Mouse (Mus musculus) liver, embryonic 16.5 days (tissue): ENCODE measurements around the gene Sub1. TPM values are rescaled to one million over a fixed set of nuclear protein-coding genes. Genes with fewer than 3 reads are reported as not detected.

Experiments used
- ATAC-seq: fragments of 200-750 bp; cut with Nextera tagmentation; 2 replicates; pipeline ENCODE4 v1.8.0; 2017; ENCODE audit warnings: low read depth, mild to moderate bottlenecking, moderate number of reproducible peaks, moderate library complexity
- H3K27ac ChIP-seq: fragments of 300-500 bp; sonication (generic); 2 replicates; pipeline ENCODE4 v1.5.1; 2014; ENCODE audit warnings: mild to moderate bottlenecking, low read length
- H3K27me3 ChIP-seq: fragments of 300-500 bp; sonication (generic); 2 replicates; pipeline ENCODE4 v1.6.1; 2014; ENCODE audit warnings: low read depth, low read length, mixed read lengths; ENCODE audit not compliant: control insufficient read depth, insufficient read depth
- H3K36me3 ChIP-seq: fragments of 300-500 bp; sonication (generic); 2 replicates; pipeline ENCODE4 v1.6.1; 2014; ENCODE audit warnings: mild to moderate bottlenecking; ENCODE audit not compliant: control insufficient read depth, insufficient read depth
- H3K4me1 ChIP-seq: fragments of 300-500 bp; sonication (generic); 2 replicates; pipeline ENCODE4 v1.6.1; 2014; ENCODE audit warnings: low read depth, low read length, mixed read lengths; ENCODE audit not compliant: control insufficient read depth
- H3K4me2 ChIP-seq: fragments of 300-500 bp; sonication (generic); 2 replicates; pipeline ENCODE4 v1.6.1; 2014; ENCODE audit warnings: low read depth, low read length, mixed read lengths
- H3K4me3 ChIP-seq: fragments of 300-500 bp; sonication (generic); 2 replicates; pipeline ENCODE4 v1.5.1; 2014; ENCODE audit warnings: low read depth, mild to moderate bottlenecking, low read length
- H3K9ac ChIP-seq: fragments of 300-500 bp; sonication (generic); 2 replicates; pipeline ENCODE4 v1.6.1; 2014; ENCODE audit warnings: low read depth, low read length
- H3K9me3 ChIP-seq: fragments of 300-500 bp; sonication (generic); replicated peaks from 2 replicates; pipeline ENCODE4 v1.6.1; 2016; ENCODE audit warnings: low read length; ENCODE audit not compliant: control insufficient read depth
- WGBS: fragments of 180-500 bp; shearing (Covaris S2); extraction: QIAGEN DNeasy Blood & Tissue Kit; methylation state at CpG from one replicate; pipeline ENCODE4 v1.1.7; 2014; ENCODE audit not compliant: insufficient replicate concordance; 5-methylcytosine and 5-hydroxymethylcytosine counted together
- polyA plus RNA-seq: library from polyadenylated mRNA; unstranded; fragments of >200 nt; fragmentation: Nextera tagmentation; extraction: Ambion mirVana; gene quantifications from 2 replicates; pipeline ENCODE4 v1.2.1, GENCODE M21; 2015

Sub1 gene
- polyA plus RNA-seq, 1 experiment from 2014 or later: 206 TPM

DNA sequence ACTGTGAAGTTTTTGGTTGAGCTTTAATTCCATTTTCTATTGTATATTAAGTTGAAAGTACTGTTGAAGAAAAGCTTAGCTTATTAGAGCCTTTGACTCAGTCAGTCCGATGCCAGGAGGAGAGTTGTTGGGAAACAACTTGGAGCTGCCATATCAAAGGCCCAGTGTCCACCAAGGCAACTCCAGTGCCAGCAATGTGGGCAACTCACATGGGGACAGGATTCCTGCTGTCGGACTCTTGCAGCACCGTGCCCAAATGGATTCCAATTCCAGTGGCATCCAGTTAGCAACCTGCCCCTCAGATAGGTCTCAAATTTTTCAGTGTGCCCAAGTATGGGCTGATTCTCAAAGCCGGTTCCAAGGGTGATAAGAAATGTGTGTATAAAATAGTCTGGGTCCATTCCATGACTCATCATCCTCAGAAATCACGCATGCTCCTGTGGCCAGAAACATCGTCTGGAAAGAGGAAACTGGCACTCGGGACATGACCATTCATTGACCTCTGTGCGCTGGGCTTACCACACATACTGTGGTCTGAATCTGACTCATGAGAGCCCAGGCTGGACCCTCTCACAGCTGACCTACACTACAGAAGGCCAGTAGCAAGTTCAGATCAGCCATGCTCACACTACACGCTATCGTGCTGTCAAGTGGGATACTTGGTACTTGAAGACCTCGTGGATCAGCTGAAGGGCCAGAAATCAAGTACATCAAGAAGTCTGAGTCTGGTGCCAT is 32.8 kb downstream of the Sub1 start:
- no peaks in the 10 kb centered on the region for H3K9me3 ChIP-seq
- WGBS: 69% methylated on average over 11 of the region's 11 CpGs
- H3K27ac ChIP-seq: no peak overlapping the region
- no peaks in the 10 kb centered on the region for H3K36me3 ChIP-seq
- H3K4me3 ChIP-seq: no peak overlapping the region
- no peak overlapping the region for H3K9ac ChIP-seq
- no peak for ATAC-seq
- no peaks in the 10 kb centered on the region for H3K4me1 ChIP-seq
- no peak overlapping the region for H3K4me2 ChIP-seq
- H3K27me3 ChIP-seq: no peaks in the 10 kb centered on the region

DNA sequence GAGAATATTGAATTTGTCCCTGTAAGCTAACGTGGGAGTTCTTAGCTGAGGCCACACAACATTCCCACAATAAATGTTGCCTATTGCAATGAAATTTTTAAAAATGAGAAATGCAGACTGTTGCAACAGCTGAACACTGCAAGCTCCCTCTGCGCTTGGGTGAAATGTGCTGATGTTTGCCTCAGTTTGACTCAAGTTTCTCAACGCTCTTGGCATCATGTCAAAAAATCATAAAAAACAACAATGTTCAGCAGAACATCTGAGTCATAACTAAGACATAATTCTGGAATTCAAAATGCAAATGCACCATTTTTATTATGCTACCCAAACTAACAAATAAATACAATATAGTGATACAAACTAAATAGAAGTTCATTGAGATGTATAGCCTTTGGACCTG is 37.1 kb downstream of the Sub1 start:
- H3K4me1 ChIP-seq: no peaks in the 10 kb centered on the region
- 61% methylated on average over 3 of the region's 3 CpGs for WGBS
- H3K9me3 ChIP-seq: no peaks in the 10 kb centered on the region
- no peak overlapping the region for H3K4me2 ChIP-seq
- no peak overlapping the region for H3K9ac ChIP-seq
- no peak overlapping the region for H3K4me3 ChIP-seq
- no peak overlapping the region for H3K27ac ChIP-seq
- H3K27me3 ChIP-seq: no peaks in the 10 kb centered on the region
- ATAC-seq: no peak
- H3K36me3 ChIP-seq: no peaks in the 10 kb centered on the region

DNA sequence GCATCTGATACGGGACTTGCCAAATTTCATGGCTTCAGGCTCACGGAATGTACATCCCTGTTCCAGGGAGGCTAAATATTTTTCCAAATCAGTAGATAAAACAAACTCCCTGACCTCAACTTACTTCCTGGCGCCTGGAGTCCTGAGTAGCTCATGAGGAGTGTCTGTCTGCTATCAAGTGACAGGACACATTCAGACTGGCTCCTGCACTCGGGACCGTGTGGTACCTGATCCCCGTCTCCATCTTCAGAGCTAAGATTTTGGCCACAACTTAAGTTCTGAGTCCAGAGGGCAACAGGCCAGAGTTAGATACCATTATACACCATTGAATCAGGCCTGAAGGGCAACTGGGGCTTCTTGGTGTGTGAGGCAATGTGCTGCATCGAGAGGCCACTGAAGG is 40.7 kb downstream of the Sub1 start:
- H3K27ac ChIP-seq: no peak overlapping the region
- no peak overlapping the region for H3K4me3 ChIP-seq
- WGBS: 62% methylated on average over 7 of the region's 7 CpGs

DNA sequence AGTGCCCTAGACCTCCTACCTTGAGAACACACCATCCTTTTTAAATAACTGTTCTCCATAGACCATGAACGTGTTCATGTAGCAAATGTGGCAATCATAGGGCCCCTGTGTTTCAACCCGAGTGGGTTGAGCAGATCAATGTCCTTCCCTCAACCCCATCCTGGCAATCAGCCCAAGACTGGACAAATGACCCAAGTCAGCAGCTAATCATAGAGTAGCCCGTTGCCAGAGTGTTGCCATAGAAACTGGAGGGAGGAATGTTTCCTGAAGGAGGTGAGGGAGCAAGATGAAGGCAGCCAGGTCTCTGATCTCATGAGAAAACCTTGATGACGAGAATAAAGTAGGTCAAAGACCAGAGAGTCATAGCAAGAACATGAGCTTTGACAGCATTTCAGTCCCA is 42.6 kb downstream of the Sub1 start:
- WGBS: 45% methylated on average over 4 of the region's 4 CpGs
- Histone ChIP-seq H3K9ac (no peak overlapping the region), H3K4me1 (no peaks in the 10 kb centered on the region), H3K4me2 (no peak overlapping the region), H3K9me3 (no peaks in the 10 kb centered on the region), H3K27ac (no peak overlapping the region), H3K36me3 (no peaks in the 10 kb centered on the region), H3K4me3 (no peak overlapping the region), H3K27me3 (no peaks in the 10 kb centered on the region)
- ATAC-seq: no peak

More for the DNA sequence above, 40.7 kb downstream of the Sub1 start:
- Histone ChIP-seq H3K4me2 (no peak overlapping the region), H3K9ac (no peak overlapping the region), H3K4me1 (no peaks in the 10 kb centered on the region), H3K36me3 (no peaks in the 10 kb centered on the region), H3K27me3 (no peaks in the 10 kb centered on the region), H3K9me3 (no peaks in the 10 kb centered on the region)
- no peak for ATAC-seq

DNA sequence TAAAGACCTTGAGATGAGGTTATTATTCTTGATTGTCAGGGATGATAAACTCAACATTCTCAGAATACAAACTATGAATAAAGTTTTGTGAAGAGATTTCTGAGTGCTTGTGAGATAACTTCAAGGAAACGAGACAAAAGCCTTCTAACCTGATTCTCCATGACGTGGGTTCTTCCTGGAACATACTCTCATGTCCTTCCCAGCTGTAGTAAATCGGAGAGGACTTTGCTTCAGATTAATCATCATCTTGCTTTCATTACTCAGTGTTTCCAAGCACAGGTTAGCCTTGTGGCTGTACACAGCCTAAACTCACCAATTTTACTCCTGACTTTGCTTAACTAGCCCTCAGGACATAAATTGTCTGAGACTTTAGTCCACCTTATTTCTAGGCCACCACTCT is 44.6 kb downstream of the Sub1 start:
- ATAC-seq: no peak
- no peak overlapping the region for H3K4me3 ChIP-seq
- no peak overlapping the region for H3K27ac ChIP-seq
- H3K27me3 ChIP-seq: no peaks in the 10 kb centered on the region
- H3K36me3 ChIP-seq: no peaks in the 10 kb centered on the region
- no peaks in the 10 kb centered on the region for H3K4me1 ChIP-seq
- H3K9me3 ChIP-seq: no peaks in the 10 kb centered on the region
- no peak overlapping the region for H3K9ac ChIP-seq
- WGBS: 56% methylated on average over 3 of the region's 3 CpGs
- H3K4me2 ChIP-seq: no peak overlapping the region

DNA sequence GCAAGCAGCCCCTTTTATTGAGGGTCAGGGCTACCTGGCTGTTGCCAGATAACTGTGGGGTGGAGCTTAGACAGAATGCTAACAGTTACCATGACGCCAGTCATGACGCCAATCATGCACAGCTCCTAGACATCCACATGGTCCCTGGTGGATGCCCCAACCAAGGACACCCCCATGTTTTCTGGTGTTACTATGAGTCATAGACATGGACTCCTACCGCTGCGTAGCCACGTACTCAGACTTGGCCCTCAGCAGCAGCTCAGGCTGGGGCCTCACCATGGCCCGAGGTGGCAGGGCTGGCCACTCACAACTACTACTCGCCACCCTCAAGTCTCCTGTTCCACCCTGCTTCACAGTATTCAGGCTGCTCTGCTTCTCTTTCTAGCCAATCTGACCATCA is 45.6 kb downstream of the Sub1 start:
- Histone ChIP-seq H3K4me1 (no peaks in the 10 kb centered on the region), H3K9me3 (no peaks in the 10 kb centered on the region), H3K4me2 (no peak overlapping the region), H3K27ac (no peak overlapping the region), H3K9ac (no peak overlapping the region), H3K27me3 (no peaks in the 10 kb centered on the region), H3K36me3 (no peaks in the 10 kb centered on the region), H3K4me3 (no peak overlapping the region)
- no peak for ATAC-seq
- WGBS: 77% methylated on average over 7 of the region's 7 CpGs

DNA sequence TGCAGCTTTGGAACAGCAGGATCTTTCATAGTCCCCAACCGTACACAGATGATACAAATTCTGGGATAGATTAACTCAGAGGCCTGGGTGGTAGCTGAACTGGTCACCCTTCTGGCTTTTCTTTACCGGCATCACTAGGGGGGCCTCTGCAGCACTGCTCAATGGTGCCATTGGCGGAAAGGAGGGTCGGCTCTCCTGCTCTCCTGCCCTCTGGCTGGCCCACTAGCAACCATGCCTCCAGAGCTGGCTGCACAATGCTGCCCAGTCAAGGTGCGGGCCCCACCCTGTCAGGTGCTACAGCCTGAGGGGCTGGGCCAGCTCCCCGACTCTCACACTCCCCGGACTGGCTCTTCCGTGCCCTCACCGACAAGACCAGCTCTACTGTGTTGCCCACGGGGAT is 46.6 kb downstream of the Sub1 start:
- Histone ChIP-seq H3K4me3 (no peak overlapping the region), H3K4me2 (no peak overlapping the region), H3K9me3 (no peaks in the 10 kb centered on the region), H3K36me3 (no peaks in the 10 kb centered on the region), H3K27ac (no peak overlapping the region), H3K4me1 (no peaks in the 10 kb centered on the region), H3K9ac (no peak overlapping the region), H3K27me3 (no peaks in the 10 kb centered on the region)
- no peak for ATAC-seq
- WGBS: 72% methylated on average over 10 of the region's 10 CpGs

DNA sequence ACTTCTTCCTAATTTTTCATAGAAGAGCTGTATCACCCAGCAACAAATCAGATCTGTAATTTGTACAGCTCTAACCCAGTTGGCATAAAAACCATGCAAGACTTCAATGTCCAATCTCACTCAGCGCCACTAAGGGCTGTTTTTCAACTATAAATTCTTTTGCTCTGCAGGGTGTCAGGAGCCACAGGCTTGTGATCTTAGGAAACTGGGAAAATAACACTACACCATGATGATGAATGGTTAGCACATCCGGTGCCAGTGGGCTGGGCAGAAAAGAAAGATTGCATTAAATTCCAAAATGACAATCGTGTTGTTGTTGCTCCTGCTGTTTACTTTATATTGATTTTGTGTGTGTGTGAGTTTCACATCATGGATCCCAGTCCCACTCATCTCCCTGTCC is 47.3 kb downstream of the Sub1 start:
- Histone ChIP-seq H3K27me3 (no peaks in the 10 kb centered on the region), H3K27ac (no peak overlapping the region), H3K9ac (no peak overlapping the region), H3K4me3 (no peak overlapping the region), H3K9me3 (no peaks in the 10 kb centered on the region), H3K36me3 (no peaks in the 10 kb centered on the region), H3K4me1 (no peaks in the 10 kb centered on the region), H3K4me2 (no peak overlapping the region)
- 70% methylated on average over 3 of the region's 3 CpGs for WGBS
- no peak for ATAC-seq

DNA sequence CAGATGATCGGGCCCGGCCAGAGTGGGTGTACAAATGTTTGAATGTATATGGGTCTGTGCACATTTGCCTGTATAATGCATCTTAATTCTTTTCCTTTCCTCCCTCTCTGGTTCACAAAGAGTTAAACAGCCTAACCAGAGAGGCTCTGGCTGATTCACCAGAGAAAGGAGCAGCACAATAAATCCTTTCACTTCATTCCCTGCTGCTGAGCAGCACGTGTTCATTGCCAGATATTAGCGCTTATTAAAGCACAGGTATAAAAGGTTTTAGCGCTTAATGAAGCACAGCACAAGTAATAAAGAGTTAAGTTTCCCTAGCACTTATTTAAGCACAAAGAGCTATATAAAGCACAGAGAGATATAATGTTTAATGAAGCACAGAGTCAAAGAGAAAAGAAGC is 55.9 kb downstream of the Sub1 start:
- Histone ChIP-seq H3K36me3 (no peaks in the 10 kb centered on the region), H3K9me3 (no peaks in the 10 kb centered on the region), H3K27ac (no peak overlapping the region), H3K4me3 (no peak overlapping the region), H3K4me2 (no peak overlapping the region), H3K9ac (no peak overlapping the region), H3K4me1 (no peaks in the 10 kb centered on the region), H3K27me3 (no peaks in the 10 kb centered on the region)
- ATAC-seq: no peak
- WGBS: 71% methylated on average over 5 of the region's 5 CpGs
